Mouse (Mus musculus) CH12.LX (cell line): ENCODE results near the gene Nptx1. TPM values are rescaled to one million over a fixed set of nuclear protein-coding genes. Genes with fewer than 3 reads are reported as not detected.

ENCODE experiments used
- DNase-seq: peaks from one replicate; pipeline ENCODE4 v3.0.0-alpha.2; 2013; ENCODE audit errors: extremely low read depth
- H3K27ac ChIP-seq: 2 replicates; pipeline ENCODE4 v1.5.1; 2012; ENCODE audit warnings: low read depth, mild to moderate bottlenecking, control low read depth, moderate library complexity; ENCODE audit not compliant: insufficient read depth
- H3K27me3 ChIP-seq: replicated peaks from 2 replicates; pipeline ENCODE3; 2012; ENCODE audit warnings: inconsistent platforms
- H3K36me3 ChIP-seq, 2 experiments: replicated peaks in 1 of 2; 2 replicates each; pipeline versions ENCODE3 to v1.6.1; 2012; ENCODE audit warnings: inconsistent platforms in 1 of 2, low read length in 1 of 2, mild to moderate bottlenecking in 1 of 2, mixed read lengths in 1 of 2, moderate library complexity in 1 of 2; ENCODE audit not compliant: control insufficient read depth in 1 of 2, insufficient read depth in 1 of 2
- H3K4me1 ChIP-seq, 2 experiments: 2 replicates each; pipeline ENCODE4 v1.6.1; 2012; ENCODE audit warnings: inconsistent platforms in 1 of 2, moderate library complexity in 1 of 2; ENCODE audit not compliant: insufficient read depth in 2 of 2, control insufficient read depth in 1 of 2
- H3K4me2 ChIP-seq: 2 replicates; pipeline ENCODE4 v1.6.1; 2012; ENCODE audit warnings: low read depth, mild to moderate bottlenecking, control low read depth; ENCODE audit not compliant: poor library complexity, insufficient read depth, severe bottlenecking
- H3K4me3 ChIP-seq, 3 experiments: fragments of 150-350 bp in 1 of 3; sonication (generic) in 1 of 3; replicated peaks in 1 of 3; 2 replicates each; pipeline versions ENCODE3 to v1.5.1; 2011 to 2012; ENCODE audit warnings: low read depth in 2 of 3, low read length in 2 of 3, mild to moderate bottlenecking in 2 of 3, moderate library complexity in 2 of 3, control low read depth in 1 of 3, improper control_type of control experiment in 1 of 3, inconsistent platforms in 1 of 3, mixed read lengths in 1 of 3; ENCODE audit not compliant: poor library complexity in 1 of 3
- H3K79me2 ChIP-seq: replicated peaks from 2 replicates; pipeline ENCODE4 v1.6.1; 2012; ENCODE audit warnings: mild to moderate bottlenecking, moderate library complexity; ENCODE audit not compliant: control insufficient read depth, poor library complexity, insufficient read depth, severe bottlenecking; ENCODE audit errors: extremely low read depth
- H3K9ac ChIP-seq: 2 replicates; pipeline ENCODE4 v1.6.1; 2012; ENCODE audit warnings: low read depth, mild to moderate bottlenecking, control low read depth, moderate library complexity; ENCODE audit not compliant: insufficient read depth
- H3K9me3 ChIP-seq: replicated peaks from 2 replicates; pipeline ENCODE3; 2012; ENCODE audit warnings: low read length, inconsistent platforms, mixed read lengths
- CHD1 ChIP-seq: IDR thresholded peaks from 2 replicates; pipeline ENCODE4 v1.6.1; 2012; ENCODE audit warnings: low read depth, low read length, improper control_type of control experiment, inconsistent platforms
- ELF1 ChIP-seq: IDR thresholded peaks from 2 replicates; pipeline ENCODE4 v1.6.1; 2014; ENCODE audit warnings: low read depth, mild to moderate bottlenecking, inconsistent platforms, low read length, improper control_type of control experiment
- ETS1 ChIP-seq: conservative IDR thresholded peaks from 2 replicates; pipeline ENCODE4 v1.6.1; 2012; ENCODE audit warnings: low read depth, mild to moderate bottlenecking, inconsistent platforms, low read length, improper control_type of control experiment, moderate library complexity
- HCFC1 ChIP-seq: IDR thresholded peaks from 2 replicates; pipeline ENCODE4 v1.6.1; 2012; ENCODE audit warnings: low read depth, mild to moderate bottlenecking, inconsistent platforms, low read length, improper control_type of control experiment
- JUN ChIP-seq: IDR thresholded peaks from 2 replicates; pipeline ENCODE4 v1.6.1; 2011; ENCODE audit warnings: low read depth, mild to moderate bottlenecking, low read length, improper control_type of control experiment, moderate library complexity; ENCODE audit not compliant: insufficient read depth
- KAT2A ChIP-seq: IDR thresholded peaks from 2 replicates; pipeline ENCODE4 v1.6.1; 2012; ENCODE audit warnings: low read length, improper control_type of control experiment, inconsistent platforms; ENCODE audit not compliant: insufficient replicate concordance
- MAX ChIP-seq: IDR thresholded peaks from 2 replicates; pipeline ENCODE4 v1.6.1; 2011; ENCODE audit warnings: low read length, improper control_type of control experiment
- MAZ ChIP-seq: IDR thresholded peaks from 2 replicates; pipeline ENCODE4 v1.6.1; 2012; ENCODE audit warnings: low read depth, mild to moderate bottlenecking, inconsistent platforms, low read length, improper control_type of control experiment, moderate library complexity
- MEF2A ChIP-seq: IDR thresholded peaks from 2 replicates; pipeline ENCODE4 v1.6.1; 2014; ENCODE audit warnings: low read depth, mild to moderate bottlenecking, inconsistent platforms, low read length, improper control_type of control experiment, borderline replicate concordance
- MXI1 ChIP-seq: IDR thresholded peaks from 2 replicates; pipeline ENCODE4 v1.6.1; 2011; ENCODE audit warnings: mild to moderate bottlenecking, low read depth, low read length, improper control_type of control experiment
- NELFE ChIP-seq: IDR thresholded peaks from 2 replicates; pipeline ENCODE4 v1.6.1; 2011; ENCODE audit warnings: low read depth, low read length, improper control_type of control experiment
- NRF1 ChIP-seq: IDR thresholded peaks from 2 replicates; pipeline ENCODE4 v1.6.1; 2014; ENCODE audit warnings: low read depth, mild to moderate bottlenecking, inconsistent platforms, low read length, improper control_type of control experiment, moderate library complexity
- SIN3A ChIP-seq: IDR thresholded peaks from 2 replicates; pipeline ENCODE4 v1.6.1; 2012; ENCODE audit warnings: low read length, improper control_type of control experiment, inconsistent platforms
- TBP ChIP-seq: conservative IDR thresholded peaks from 2 replicates; pipeline ENCODE4 v1.6.1; 2011; ENCODE audit warnings: low read depth, low read length, improper control_type of control experiment
- USF1 ChIP-seq: IDR thresholded peaks from 2 replicates; pipeline ENCODE4 v1.6.1; 2014; ENCODE audit warnings: low read depth, mild to moderate bottlenecking, inconsistent platforms, low read length, improper control_type of control experiment
- ZC3H11A ChIP-seq: IDR thresholded peaks from 2 replicates; pipeline ENCODE4 v1.6.1; 2012; ENCODE audit warnings: low read depth, mild to moderate bottlenecking, inconsistent platforms, low read length, improper control_type of control experiment
- ZMIZ1 ChIP-seq: IDR thresholded peaks from 2 replicates; pipeline ENCODE4 v1.6.1; 2012; ENCODE audit warnings: low read depth, mild to moderate bottlenecking, inconsistent platforms, low read length, improper control_type of control experiment
- ZNF384 ChIP-seq: IDR thresholded peaks from 2 replicates; pipeline ENCODE4 v1.6.1; 2012; ENCODE audit warnings: low read depth, low read length, improper control_type of control experiment, inconsistent platforms
- dilution Hi-C: fragments of 300-500 bp; cut with MboI; formaldehyde crosslinking; loops from 2 replicates; pipeline ENCODE4 v1.14.3; 2020; ENCODE audit warnings: low sequenced_read_pairs; ENCODE audit not compliant: extremely low pct_unique_long_range_greater_than_20kb, extremely low pct_ligation_motif_present
- in situ Hi-C: fragments of 300-500 bp; cut with MboI; formaldehyde crosslinking; loops from 3 replicates; pipeline ENCODE4 v1.14.3; 2019; ENCODE audit warnings: low sequenced_read_pairs, low pct_ligation_motif_present, low pct_unique_long_range_greater_than_20kb, mixed read lengths
- polyA plus RNA-seq: library from polyadenylated mRNA; unstranded; fragments of >175 nt; gene quantifications from 2 replicates; pipeline ENCODE4 v1.2.1, GENCODE M21; 2012; ENCODE audit warnings: low read depth; ENCODE audit not compliant: insufficient read length
- total RNA-seq, 2 experiments: library from RNA; depleted of rRNA; stranded (reverse); fragments of 300-350 nt in 1 of 2; fragments of >200 nt in 1 of 2; gene quantifications; 2 replicates each; pipeline ENCODE4 v1.2.3; 2012 to 2014

Gene Nptx1
- total and polyA plus RNA-seq, 3 experiments: under 0.01 TPM; not detected in 2

- Histone ChIP-seq H3K4me2 (no peak overlapping the region), H3K9ac (no peak overlapping the region)
- no peak for DNase-seq
- TF ChIP-seq JUN (no peak), NRF1 (no peak), MXI1 (no peak)
- TF ChIP-seq, all 38 proteins: peak for 0
- Histone ChIP-seq H3K36me3 (no peaks in the 10 kb centered on the region), H3K27me3 (peaks cover 84% of the 10 kb centered on the region), H3K4me3 (no peak overlapping the region), H3K79me2 (no peaks in the 10 kb centered on the region), H3K4me1 (no peaks in the 10 kb centered on the region), H3K9me3 (no peaks in the 10 kb centered on the region), H3K27ac (no peak overlapping the region)
- in situ Hi-C loops (no loop called here), dilution Hi-C loops (no loop called here)
These were observed 13.8 kb downstream of the Nptx1 start for GRCm38 (mm10) chr11:119533745-119534144.

- in situ Hi-C loops (no loop called here), dilution Hi-C loops (no loop called here)
- H3K4me1 ChIP-seq: no peaks in the 10 kb centered on the region
- no peak overlapping the region for H3K9ac ChIP-seq
- H3K27ac ChIP-seq: no peak overlapping the region
- no peaks in the 10 kb centered on the region for H3K79me2 ChIP-seq
- H3K27me3 ChIP-seq: peaks cover 83% of the 10 kb centered on the region
- no peak overlapping the region for H3K4me2 ChIP-seq
- no peak for TF ChIP-seq HCFC1
- no peak for TF ChIP-seq TBP
- TF ChIP-seq SIN3A: no peak
- TF ChIP-seq MAX: no peak
- TF ChIP-seq MEF2A: no peak
- no peak for TF ChIP-seq CHD1
- no peak for TF ChIP-seq USF1
- TF ChIP-seq KAT2A: no peak
- no peak for TF ChIP-seq ETS1
- TF ChIP-seq ELF1: no peak
- no peak for TF ChIP-seq ZNF384
- TF ChIP-seq NRF1: no peak
- no peak for TF ChIP-seq JUN
- TF ChIP-seq MAZ: no peak
- no peak for TF ChIP-seq ZC3H11A
- no peak for TF ChIP-seq NELFE
- TF ChIP-seq MXI1: no peak
- TF ChIP-seq ZMIZ1: no peak
- TF ChIP-seq, all 38 proteins: peak for 0
- DNase-seq: no peak
- Histone ChIP-seq H3K4me3 (no peak overlapping the region), H3K36me3 (no peaks in the 10 kb centered on the region), H3K9me3 (no peaks in the 10 kb centered on the region)
These were observed 15.1 kb downstream of the Nptx1 start for GRCm38 (mm10) chr11:119532460-119532859.
